11 mouse cellular contexts compared by ENCODE assay signal in the genomic region with DNA sequence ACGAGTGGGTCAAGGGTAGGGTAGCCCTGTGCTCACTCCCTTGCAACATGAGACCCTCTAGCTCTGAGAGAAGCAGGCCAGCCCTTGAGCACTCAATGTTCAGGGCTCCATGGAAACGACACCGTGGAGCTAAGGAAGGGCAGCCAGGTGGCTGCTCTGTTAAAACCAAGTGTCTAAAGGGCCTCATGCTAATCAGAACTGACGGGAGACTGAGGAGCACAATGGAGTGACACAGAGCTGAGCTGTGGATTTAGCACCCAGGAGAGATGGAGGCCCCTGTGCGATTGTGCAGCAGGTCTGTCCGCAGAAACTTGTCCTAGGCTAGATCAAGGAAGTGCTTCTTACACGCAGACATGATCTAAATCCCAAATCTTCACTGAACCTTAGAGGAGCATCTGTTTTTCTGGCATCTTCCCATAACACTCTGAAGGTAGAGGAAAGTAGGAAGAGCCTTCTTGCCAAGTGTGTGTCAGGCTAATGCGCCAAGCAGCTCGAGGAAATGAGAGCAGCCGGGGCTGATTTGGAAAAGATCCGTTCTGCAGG. TPM values are rescaled to one million over a fixed set of nuclear protein-coding genes. Genes with fewer than 3 reads are reported as not detected.
DNase-seq lines count a peak whose midpoint lies in the region; ATAC-seq and TF ChIP-seq lines count a peak whose summit lies in the region.
"Had no signal": no experiment of that assay in that cellular context is flagged by ENCODE, and none has a peak within 500 bp of the region (broad histone marks: within the 10 kb centered on the region; RNA-seq: fewer than 3 reads in every experiment).

No protein-coding gene starts in this region.

- H3K27ac ChIP-seq in midbrain, postnatal 0 days (ENCODE audit: low read depth, low read length): no peak overlapping the region
- H3K27ac ChIP-seq: stomach, embryonic 15.5 days had no signal

- 0 out of 2 replicates have a peak, but pooled peaks cover 4% of the 10 kb centered on the region for H3K4me1 ChIP-seq in midbrain, postnatal 0 days (ENCODE audit: insufficient read depth, low read length)
- H3K4me1 ChIP-seq: stomach, embryonic 15.5 days had no signal

- no peak overlapping the region for H3K4me2 ChIP-seq in midbrain, postnatal 0 days (ENCODE audit: low read depth, low read length, poor library complexity, severe bottlenecking)
- H3K4me2 ChIP-seq: stomach, embryonic 15.5 days had no signal

- peak; percentile 22 for DNase-seq in embryo, embryonic 10 days (ENCODE audit: low spot score)
- DNase-seq in embryo, embryonic 9.5 days (ENCODE audit: extremely low spot score): no peak
- peak; percentile 58 for DNase-seq in left cerebral cortex, postnatal 4 days
- DNase-seq in left cerebral cortex, postnatal 10 days (ENCODE audit: extremely low spot score in 1 of 2, low spot score in 2 of 2): no peak
- peak; percentile 57 to 68 for DNase-seq in cerebellum, postnatal 36 days
- peak; percentile 82 for DNase-seq in midbrain, postnatal 0 days (ENCODE audit: low spot score)
- no peak for DNase-seq in kidney, postnatal 4 days
- no peak for DNase-seq in left cerebral cortex, postnatal 14 days (ENCODE audit: low spot score in 2 of 2)
- DNase-seq: heart, postnatal 14 days; layer of hippocampus, postnatal 36 days had no signal

- no peak for TF ChIP-seq CTCF in midbrain, postnatal 0 days (IDR thresholded peaks at IDR 0.05)

- H3K9ac ChIP-seq in midbrain, postnatal 0 days (replicated peaks; ENCODE audit: low read length, poor library complexity, severe bottlenecking): no peak overlapping the region
- H3K9ac ChIP-seq: stomach, embryonic 15.5 days had no signal

- H3K36me3 ChIP-seq in midbrain, postnatal 0 days (ENCODE audit: insufficient read depth, low read length): peaks cover 12% of the 10 kb centered on the region
- H3K36me3 ChIP-seq: stomach, embryonic 15.5 days had no signal

- no peaks in the 10 kb centered on the region for H3K9me3 ChIP-seq in midbrain, postnatal 0 days (ENCODE audit: low read length)
- H3K9me3 ChIP-seq: stomach, embryonic 15.5 days had no signal

- intact Hi-C loops in left cerebral cortex, postnatal 4 days (cut with DNase I): no loop called here
- intact Hi-C loops in left cerebral cortex, postnatal 10 days (cut with DNase I): no loop called here
- intact Hi-C loops in left cerebral cortex, postnatal 14 days (cut with DNase I): loop anchor here (5.0 kb wide), 1 partner anchor 132 kb away; the partner anchor contains the start of gene Aplp2

- H3K4me3 ChIP-seq in midbrain, postnatal 0 days (ENCODE audit: low read depth, low read length): no peak overlapping the region
- H3K4me3 ChIP-seq: stomach, embryonic 15.5 days had no signal

- 30% methylated on average over 11 of the region's 11 CpGs for WGBS in midbrain, postnatal 0 days

- ATAC-seq in midbrain, postnatal 0 days (ENCODE audit: low FRiP score): no peak

- H3K27me3 ChIP-seq in midbrain, postnatal 0 days (ENCODE audit: insufficient read depth, low read length): no peaks in the 10 kb centered on the region
- H3K27me3 ChIP-seq: stomach, embryonic 15.5 days had no signal

RNA-seq across cellular contexts. Expression of gene Nfrkb, which starts 41.6 kb away (rescaled TPM):
- 10 to 100 TPM; 42.1 to 42.6 TPM for total RNA-seq in left cerebral cortex, postnatal 4 days (2021)
- 10 to 100 TPM; 32.3 to 35.3 TPM for total RNA-seq in left cerebral cortex, postnatal 10 days (2021)
- total RNA-seq in midbrain, postnatal 0 days (2014; rRNA removed): 38.1 and 43.4 TPM in 2 replicates
- 20.8 and 24.0 TPM in 2 replicates for polyA plus RNA-seq in midbrain, postnatal 0 days (2015; fragmentation: Nextera tagmentation; extraction: Ambion mirVana)
- total RNA-seq in left cerebral cortex, postnatal 14 days (2021): 10 to 100 TPM; 29.3 to 30.3 TPM

Comparison
In these comparisons a context has a peak if more than half of its experiments do, and no peak if none do; other contexts are left out.
1. DNase-seq: peak in embryo, embryonic 10 days (single experiment), left cerebral cortex, postnatal 4 days (single experiment), cerebellum, postnatal 36 days (2 of 2) and midbrain, postnatal 0 days (single experiment); none in embryo, embryonic 9.5 days (single experiment), left cerebral cortex, postnatal 10 days (0 of 2), kidney, postnatal 4 days (0 of 2) and left cerebral cortex, postnatal 14 days (0 of 2).